Mouse (Mus musculus): ENCODE measurements at regions not wholly inside any gene's neighbourhood (a gene's known extent, or its start where the extent isn't known, plus 50 kb on each side); places are given as distances from the start of the nearest gene placed in this dataset.

GRCm38 (mm10) chr3:106879994-106880393 lies 53.9 kb upstream of the Olfr266 start:
- Histone ChIP-seq H3K27me3 (ENCODE audit: control insufficient read depth, insufficient read depth, low read length) (no peaks in the 10 kb centered on the region), H3K36me3 (ENCODE audit: control insufficient read depth, insufficient read depth, low read length) (no peaks in the 10 kb centered on the region), H3K27ac (ENCODE audit: control insufficient read depth, insufficient read depth, low read length) (no peak overlapping the region), H3K4me3 (ENCODE audit: control insufficient read depth, insufficient read depth, low read length) (no peak overlapping the region), H3K4me1 (replicated peaks; ENCODE audit: control insufficient read depth, insufficient read depth, low read length) (no peaks in the 10 kb centered on the region)
- TF ChIP-seq POLR2A (IDR thresholded peaks at IDR 0.05; ENCODE audit: control insufficient read depth, extremely low read depth, insufficient read depth, low read length, poor library complexity) (no peak), CTCF (IDR thresholded peaks at IDR 0.05; ENCODE audit: borderline replicate concordance, control insufficient read depth, extremely low read depth, insufficient read depth, low read length, poor library complexity) (no peak)
- DNase-seq = no peak

- Histone ChIP-seq H3K27ac (ENCODE audit: control insufficient read depth, insufficient read depth, low read length) (no peak overlapping the region), H3K36me3 (ENCODE audit: control insufficient read depth, insufficient read depth, low read length) (no peaks in the 10 kb centered on the region), H3K27me3 (ENCODE audit: control insufficient read depth, insufficient read depth, low read length) (no peaks in the 10 kb centered on the region), H3K4me1 (replicated peaks; ENCODE audit: control insufficient read depth, insufficient read depth, low read length) (no peaks in the 10 kb centered on the region), H3K4me3 (ENCODE audit: control insufficient read depth, insufficient read depth, low read length) (no peak overlapping the region)
- WGBS = 77% methylated on average over 2 of the region's 2 CpGs
- DNase-seq = peak; percentile 23
- TF ChIP-seq POLR2A (IDR thresholded peaks at IDR 0.05; ENCODE audit: control insufficient read depth, extremely low read depth, insufficient read depth, low read length, poor library complexity) (no peak), CTCF (IDR thresholded peaks at IDR 0.05; ENCODE audit: borderline replicate concordance, control insufficient read depth, extremely low read depth, insufficient read depth, low read length, poor library complexity) (no peak)
Measured at GRCm38 (mm10) chr3:106903198-106903597, 77.1 kb upstream of the Olfr266 start.

GRCm38 (mm10) chr3:106906668-106907067 lies 80.6 kb upstream of the Olfr266 start:
- Histone ChIP-seq H3K4me1 (replicated peaks; ENCODE audit: control insufficient read depth, insufficient read depth, low read length) (no peaks in the 10 kb centered on the region), H3K27ac (ENCODE audit: control insufficient read depth, insufficient read depth, low read length) (no peak overlapping the region), H3K4me3 (ENCODE audit: control insufficient read depth, insufficient read depth, low read length) (no peak overlapping the region), H3K36me3 (ENCODE audit: control insufficient read depth, insufficient read depth, low read length) (no peaks in the 10 kb centered on the region), H3K27me3 (ENCODE audit: control insufficient read depth, insufficient read depth, low read length) (no peaks in the 10 kb centered on the region)
- TF ChIP-seq POLR2A (IDR thresholded peaks at IDR 0.05; ENCODE audit: control insufficient read depth, extremely low read depth, insufficient read depth, low read length, poor library complexity) = no peak
- TF ChIP-seq CTCF (IDR thresholded peaks at IDR 0.05; ENCODE audit: borderline replicate concordance, control insufficient read depth, extremely low read depth, insufficient read depth, low read length, poor library complexity) = no peak
- 82% methylated on average over 3 of the region's 3 CpGs for WGBS
- no peak for DNase-seq

- no peak overlapping the region for H3K4me3 ChIP-seq (ENCODE audit: control insufficient read depth, insufficient read depth, low read length)
- no peak for TF ChIP-seq CTCF (IDR thresholded peaks at IDR 0.05; ENCODE audit: borderline replicate concordance, control insufficient read depth, extremely low read depth, insufficient read depth, low read length, poor library complexity)
- no peak for TF ChIP-seq POLR2A (IDR thresholded peaks at IDR 0.05; ENCODE audit: control insufficient read depth, extremely low read depth, insufficient read depth, low read length, poor library complexity)
- H3K4me1 ChIP-seq (replicated peaks; ENCODE audit: control insufficient read depth, insufficient read depth, low read length) = no peaks in the 10 kb centered on the region
- DNase-seq = no peak
- no peaks in the 10 kb centered on the region for H3K27me3 ChIP-seq (ENCODE audit: control insufficient read depth, insufficient read depth, low read length)
- H3K27ac ChIP-seq (ENCODE audit: control insufficient read depth, insufficient read depth, low read length) = no peak overlapping the region
- H3K36me3 ChIP-seq (ENCODE audit: control insufficient read depth, insufficient read depth, low read length) = no peaks in the 10 kb centered on the region
Measured at GRCm38 (mm10) chr3:106936067-106936466, 99.9 kb upstream of the Kcna3 start.

- TF ChIP-seq POLR2A (IDR thresholded peaks at IDR 0.05; ENCODE audit: control insufficient read depth, extremely low read depth, insufficient read depth, low read length, poor library complexity) = no peak
- 20% methylated on average over 3 of the region's 3 CpGs for WGBS
- no peaks in the 10 kb centered on the region for H3K36me3 ChIP-seq (ENCODE audit: control insufficient read depth, insufficient read depth, low read length)
- DNase-seq = peak; percentile 30
- H3K27me3 ChIP-seq (ENCODE audit: control insufficient read depth, insufficient read depth, low read length) = no peaks in the 10 kb centered on the region
- no peak overlapping the region for H3K27ac ChIP-seq (ENCODE audit: control insufficient read depth, insufficient read depth, low read length)
- H3K4me1 ChIP-seq (replicated peaks; ENCODE audit: control insufficient read depth, insufficient read depth, low read length) = no peaks in the 10 kb centered on the region
- no peak overlapping the region for H3K4me3 ChIP-seq (ENCODE audit: control insufficient read depth, insufficient read depth, low read length)
Measured at GRCm38 (mm10) chr3:106940095-106940494, 95.9 kb upstream of the Kcna3 start.

GRCm38 (mm10) chr3:106955555-106956446 lies 80.2 kb upstream of the Kcna3 start:
- 43% methylated on average over 9 of the region's 9 CpGs for WGBS

More at GRCm38 (mm10) chr3:106955555-106956446, 80.2 kb upstream of the Kcna3 start:
- H3K36me3 ChIP-seq (ENCODE audit: control insufficient read depth, insufficient read depth, low read length) = no peaks in the 10 kb centered on the region
- H3K27me3 ChIP-seq (ENCODE audit: control insufficient read depth, insufficient read depth, low read length) = no peaks in the 10 kb centered on the region
- TF ChIP-seq CTCF (IDR thresholded peaks at IDR 0.05; ENCODE audit: borderline replicate concordance, control insufficient read depth, extremely low read depth, insufficient read depth, low read length, poor library complexity) = no peak
- TF ChIP-seq POLR2A (IDR thresholded peaks at IDR 0.05; ENCODE audit: control insufficient read depth, extremely low read depth, insufficient read depth, low read length, poor library complexity) = no peak
- H3K4me1 ChIP-seq (replicated peaks; ENCODE audit: control insufficient read depth, insufficient read depth, low read length) = no peaks in the 10 kb centered on the region
- no peak for DNase-seq
- no peak overlapping the region for H3K4me3 ChIP-seq (ENCODE audit: control insufficient read depth, insufficient read depth, low read length)
- H3K27ac ChIP-seq (ENCODE audit: control insufficient read depth, insufficient read depth, low read length) = no peak overlapping the region

Data from thymus, adult 2 months (tissue).